Mouse (Mus musculus) gastrocnemius, postnatal 14 days (tissue): Measurements from ENCODE around the gene Hs6st2. TPM values are rescaled to one million over a fixed set of nuclear protein-coding genes. Genes with fewer than 3 reads are reported as not detected.

ENCODE experiments used
- DNase-seq: peaks from one replicate; pipeline ENCODE4 v3.0.0; 2021; ENCODE audit warnings: mixed read lengths
- intact Hi-C: fragments of 180-260 bp; cut with DNase I; formaldehyde crosslinking; loops from one replicate; pipeline ENCODE4 v1.15.1; 2025; ENCODE audit warnings: low total_unique reads
- long read RNA-seq, 2 experiments: library from polyadenylated mRNA; stranded (forward); transcript quantifications; one replicate each; pipeline ENCODE4 v2.0.0; 2021
- total RNA-seq, 2 experiments: library from RNA; stranded (reverse); gene quantifications; 2 replicates each; pipeline ENCODE4 v1.2.3; 2021

The Hs6st2 gene
- 10 to 100 TPM; 11.7 to 20.9 TPM for total RNA-seq
- long read RNA-seq, experiment 1, partial matches to known transcripts, result 3 of 3 reads
- long read RNA-seq, experiment 1, other reads (novel, unspliced or antisense), result 0 of 3 reads
- long read RNA-seq, experiment 2, result 0 reads

- no peak for DNase-seq
- intact Hi-C loops, result no loop called here
Measured at GRCm38 (mm10) chrX:51681756-51682155, at the start of gene Hs6st2. Hs6st2 (minus strand) TSS chrX:51681856.

- intact Hi-C loops, result no loop called here
- no peak for DNase-seq
Measured at GRCm38 (mm10) chrX:51714086-51714745, 32.6 kb upstream of the Hs6st2 start.

GRCm38 (mm10) chrX:51712996-51713395 lies 31.3 kb upstream of the Hs6st2 start:
- intact Hi-C loops, result no loop called here
- no peak for DNase-seq

- no peak for DNase-seq
- intact Hi-C loops, result no loop called here
Measured at GRCm38 (mm10) chrX:51702823-51703222, 21.2 kb upstream of the Hs6st2 start.

GRCm38 (mm10) chrX:51699079-51699478 lies 17.4 kb upstream of the Hs6st2 start:
- DNase-seq, result no peak
- intact Hi-C loops, result no loop called here

- DNase-seq, result no peak
- intact Hi-C loops, result no loop called here
Measured at GRCm38 (mm10) chrX:51686048-51686949, 4.6 kb upstream of the Hs6st2 start.

- no peak for DNase-seq
- intact Hi-C loops, result no loop called here
Measured at GRCm38 (mm10) chrX:51684336-51685056, 2.8 kb upstream of the Hs6st2 start.

- intact Hi-C loops, result no loop called here
- DNase-seq, result peak; percentile 52
Measured at GRCm38 (mm10) chrX:51681170-51681667, 437 bp downstream of the Hs6st2 start.

GRCm38 (mm10) chrX:51680428-51681169 lies 1.1 kb downstream of the Hs6st2 start:
- intact Hi-C loops, result no loop called here
- peak; percentile 30 for DNase-seq

- intact Hi-C loops, result no loop called here
- DNase-seq, result peak; percentile 26
Measured at GRCm38 (mm10) chrX:51679601-51680427, 1.8 kb downstream of the Hs6st2 start.

- peak; percentile 7 for DNase-seq
- intact Hi-C loops, result no loop called here
Measured at GRCm38 (mm10) chrX:51658236-51658635, 23.4 kb downstream of the Hs6st2 start.

GRCm38 (mm10) chrX:51642661-51643257 lies 38.9 kb downstream of the Hs6st2 start:
- DNase-seq, result no peak
- intact Hi-C loops, result no loop called here

- no peak for DNase-seq
- intact Hi-C loops, result no loop called here
Measured at GRCm38 (mm10) chrX:51635756-51636155, 45.9 kb downstream of the Hs6st2 start.

GRCm38 (mm10) chrX:51631376-51631775 lies 50.3 kb downstream of the Hs6st2 start:
- no peak for DNase-seq
- intact Hi-C loops, result no loop called here

- DNase-seq, result no peak
- intact Hi-C loops, result no loop called here
Measured at GRCm38 (mm10) chrX:51614384-51615004, 67.2 kb downstream of the Hs6st2 start.

GRCm38 (mm10) chrX:51610743-51611142 lies 70.9 kb downstream of the Hs6st2 start:
- DNase-seq, result no peak
- intact Hi-C loops, result no loop called here

GRCm38 (mm10) chrX:51606231-51606863 lies 75.3 kb downstream of the Hs6st2 start:
- DNase-seq, result no peak
- intact Hi-C loops, result no loop called here
